Mouse (Mus musculus) cerebellum, adult 2 months (tissue): ENCODE measurements around the gene Utp20. TPM values are rescaled to one million over a fixed set of nuclear protein-coding genes. Genes with fewer than 3 reads are reported as not detected.

Experiments
- DNase-seq, 2 experiments: peaks; one replicate each; pipeline ENCODE4 v3.0.0; 2021
- H3K27ac ChIP-seq: fragments of 200-500 bp; 2 replicates; pipeline ENCODE4 v1.5.1; 2012; ENCODE audit warnings: low read length, control low read depth, inconsistent platforms; ENCODE audit not compliant: insufficient read depth
- H3K27me3 ChIP-seq: fragments of 200-500 bp; 2 replicates; pipeline ENCODE4 v1.6.1; 2012; ENCODE audit warnings: inconsistent platforms, mild to moderate bottlenecking, low read length, moderate library complexity; ENCODE audit not compliant: control insufficient read depth, insufficient read depth
- H3K4me1 ChIP-seq: fragments of 200-500 bp; 2 replicates; pipeline ENCODE4 v1.6.1; 2011; ENCODE audit warnings: low read length; ENCODE audit not compliant: control insufficient read depth, insufficient read depth
- H3K4me3 ChIP-seq: fragments of 200-500 bp; replicated peaks from 2 replicates; pipeline ENCODE3; 2011; ENCODE audit warnings: mild to moderate bottlenecking, low read depth, low read length, control low read depth; ENCODE audit not compliant: insufficient read depth
- CTCF ChIP-seq: fragments of 200-500 bp; IDR thresholded peaks from 2 replicates; pipeline ENCODE4 v1.5.1; 2011; ENCODE audit warnings: low read depth, mild to moderate bottlenecking, control low read depth, low read length, moderate library complexity, borderline replicate concordance; ENCODE audit not compliant: insufficient read depth
- POLR2A ChIP-seq: fragments of 200-500 bp; IDR thresholded peaks from 2 replicates; pipeline ENCODE4 v1.6.1; 2011; ENCODE audit warnings: low read length, control low read depth, borderline replicate concordance; ENCODE audit not compliant: insufficient read depth
- WGBS: fragments of 180-500 bp; shearing (Covaris S2); methylation state at CpG from one replicate; pipeline ENCODE4 v1.1.7; 2018; 5-methylcytosine and 5-hydroxymethylcytosine counted together
- polyA plus RNA-seq: library from polyadenylated mRNA; depleted of rRNA; stranded (reverse); fragments of >200 nt; gene quantifications from 2 replicates; pipeline ENCODE4 v1.2.3, GENCODE M21; 2012; rRNA removed

The Utp20 gene
- polyA plus RNA-seq, 1 experiment: 15.7 TPM

GRCm38 (mm10) chr10:88708671-88709523 lies 117.7 kb downstream of the Utp20 start:
- TF ChIP-seq CTCF: no peak
- no peak for TF ChIP-seq POLR2A
- no peaks in the 10 kb centered on the region for H3K27me3 ChIP-seq
- H3K27ac ChIP-seq: no peak overlapping the region
- no peak for DNase-seq
- 47% methylated on average over 10 of the region's 10 CpGs for WGBS
- H3K4me3 ChIP-seq: no peak overlapping the region
- H3K4me1 ChIP-seq: no peaks in the 10 kb centered on the region

- WGBS: 65% methylated on average over 6 of the region's 6 CpGs
- TF ChIP-seq POLR2A (no peak), CTCF (no peak)
Observed at GRCm38 (mm10) chr10:88700938-88701337, 125.7 kb downstream of the Utp20 start.

More at GRCm38 (mm10) chr10:88700938-88701337, 125.7 kb downstream of the Utp20 start:
- Histone ChIP-seq H3K4me1 (no peaks in the 10 kb centered on the region), H3K27me3 (no peaks in the 10 kb centered on the region), H3K4me3 (no peak overlapping the region), H3K27ac (no peak overlapping the region)
- no peak for DNase-seq

Other genes with a start within 250 kb of the Utp20 start
- gene Mybpc1, start 221.7 kb downstream of the Utp20 start, polyA plus RNA-seq: 37.1 and 46.5 TPM in 2 replicates
- 0.05 TPM in 2 replicates for gene Spic, start 141.8 kb downstream of the Utp20 start, polyA plus RNA-seq
- 122 and 132 TPM in 2 replicates for gene Arl1, start 95.9 kb downstream of the Utp20 start, polyA plus RNA-seq
- gene Slc5a8, start 59.2 kb upstream of the Utp20 start, polyA plus RNA-seq: 0.10 and 0.18 TPM in 2 replicates